In genomic region chr11:70647716-70648420, GRCm38 (mm10) we compare ENCODE assay signal across 8 mouse cellular contexts. TPM values are rescaled to one million over a fixed set of nuclear protein-coding genes. Genes with fewer than 3 reads are reported as not detected.
DNase-seq lines count a peak whose midpoint lies in the region; ATAC-seq and TF ChIP-seq lines count a peak whose summit lies in the region.

No protein-coding gene starts in this region.

- TF ChIP-seq CTCF in olfactory bulb, adult 2 months (IDR thresholded peaks at IDR 0.05; ENCODE audit: insufficient read depth, low read depth, low read length) = no peak

- H3K4me2 ChIP-seq in hindbrain, embryonic 13.5 days = peak overlapping the region; percentile 99
- H3K4me2 ChIP-seq in liver, embryonic 11.5 days = peak overlapping the region; percentile 92

- no peaks in the 10 kb centered on the region for H3K9me3 ChIP-seq in embryonic facial prominence, embryonic 10.5 days
- no peaks in the 10 kb centered on the region for H3K9me3 ChIP-seq in hindbrain, embryonic 13.5 days
- no peaks in the 10 kb centered on the region for H3K9me3 ChIP-seq in liver, embryonic 11.5 days (ENCODE audit: control insufficient read depth, low read length)

- peak overlapping the region; percentile 93 for H3K27ac ChIP-seq in embryonic facial prominence, embryonic 10.5 days (replicated peaks)
- H3K27ac ChIP-seq in hindbrain, embryonic 13.5 days = peak overlapping the region; percentile 96
- H3K27ac ChIP-seq in liver, embryonic 11.5 days (ENCODE audit: low read depth, low read length) = peak overlapping the region; percentile 98
- peak overlapping the region; percentile 93 for H3K27ac ChIP-seq in olfactory bulb, adult 2 months (ENCODE audit: insufficient read depth, low read depth, low read length)

- no peak for TF ChIP-seq POLR2A in olfactory bulb, adult 2 months (IDR thresholded peaks at IDR 0.05; ENCODE audit: insufficient read depth, low read depth, low read length)

- H3K4me3 ChIP-seq in embryonic facial prominence, embryonic 10.5 days = peak overlapping the region; percentile 84
- H3K4me3 ChIP-seq in hindbrain, embryonic 13.5 days = peak overlapping the region; percentile 86
- peak overlapping the region; percentile 92 for H3K4me3 ChIP-seq in liver, embryonic 11.5 days (ENCODE audit: low read depth, low read length)
- peak overlapping the region; percentile 87 for H3K4me3 ChIP-seq in olfactory bulb, adult 2 months (ENCODE audit: insufficient read depth, low read depth, low read length)

- H3K9ac ChIP-seq in hindbrain, embryonic 13.5 days = peak overlapping the region; percentile 92
- peak overlapping the region; percentile 95 for H3K9ac ChIP-seq in liver, embryonic 11.5 days (ENCODE audit: low read depth, low read length)

- ATAC-seq in hindbrain, embryonic 13.5 days (ENCODE audit: low FRiP score) = peak; percentile 7; the same call in 1 of the 2 replicates
- ATAC-seq in liver, embryonic 11.5 days (replicated peaks; ENCODE audit: low FRiP score) = peak; percentile 21; the same call in 1 of the 2 replicates

- peaks cover 76% of the 10 kb centered on the region for H3K36me3 ChIP-seq in embryonic facial prominence, embryonic 10.5 days (replicated peaks)
- peaks cover 66% of the 10 kb centered on the region for H3K36me3 ChIP-seq in hindbrain, embryonic 13.5 days
- H3K36me3 ChIP-seq in liver, embryonic 11.5 days (ENCODE audit: control insufficient read depth, insufficient read depth, low read length) = peaks cover 51% of the 10 kb centered on the region

- H3K27me3 ChIP-seq in embryonic facial prominence, embryonic 10.5 days (replicated peaks; ENCODE audit: low read depth, poor library complexity, severe bottlenecking) = no peaks in the 10 kb centered on the region
- no peaks in the 10 kb centered on the region for H3K27me3 ChIP-seq in hindbrain, embryonic 13.5 days
- no peaks in the 10 kb centered on the region for H3K27me3 ChIP-seq in liver, embryonic 11.5 days (replicated peaks; ENCODE audit: control insufficient read depth, insufficient read depth, low read length)

- WGBS in embryonic facial prominence, embryonic 10.5 days = 4% methylated on average over 28 of the region's 28 CpGs
- 5% methylated on average over 28 of the region's 28 CpGs for WGBS in hindbrain, embryonic 13.5 days
- WGBS in liver, embryonic 11.5 days = 3% methylated on average over 28 of the region's 28 CpGs
- 4% methylated on average over 28 of the region's 28 CpGs for WGBS in olfactory bulb, adult 2 months

- H3K4me1 ChIP-seq in embryonic facial prominence, embryonic 10.5 days = peaks cover 66% of the 10 kb centered on the region
- peaks cover 69% of the 10 kb centered on the region for H3K4me1 ChIP-seq in hindbrain, embryonic 13.5 days (replicated peaks)
- peaks cover 55% of the 10 kb centered on the region for H3K4me1 ChIP-seq in liver, embryonic 11.5 days (replicated peaks; ENCODE audit: control insufficient read depth, insufficient read depth, low read length)
- peaks cover 22% of the 10 kb centered on the region for H3K4me1 ChIP-seq in olfactory bulb, adult 2 months (ENCODE audit: control insufficient read depth, insufficient read depth, low read length)

- DNase-seq in adrenal gland, adult (ENCODE audit: inconsistent age in 2 of 2, low spot score in 1 of 2) = peak; percentile 63 to 86
- no peak for DNase-seq in adrenal gland, postnatal 25 days
- peak; percentile 63 for DNase-seq in 3134 (ENCODE audit: extremely low read depth, insufficient read length, low spot score)
- peak; percentile 48 for DNase-seq in embryonic facial prominence, embryonic 10.5 days (ENCODE audit: low spot score)
- peak; percentile 55 for DNase-seq in liver, embryonic 11.5 days (ENCODE audit: low spot score)
- DNase-seq in left cerebral cortex, adult 8-10 months (ENCODE audit: low spot score in 2 of 2) = no peak

RNA-seq across cellular contexts. Expression of gene Slc25a11, which starts 0.6 kb away (rescaled TPM):
- 122 and 146 TPM in 2 replicates for total RNA-seq in adrenal gland, postnatal 25 days (2021)
- 135 and 137 TPM in 2 replicates for polyA plus RNA-seq in embryonic facial prominence, embryonic 10.5 days (2016; fragmentation: Nextera tagmentation; extraction: Ambion mirVana)
- polyA plus RNA-seq in hindbrain, embryonic 13.5 days (2015; fragmentation: Nextera tagmentation; extraction: Ambion mirVana) = 159 and 173 TPM in 2 replicates
- 115 and 126 TPM in 2 replicates for polyA plus RNA-seq in liver, embryonic 11.5 days (2014; fragmentation: Nextera tagmentation; extraction: Ambion mirVana)
- not detected in 2 replicates for polyA plus RNA-seq in olfactory bulb, adult 2 months (2012; ENCODE audit: insufficient read depth, insufficient read length, low replicate concordance, missing spikeins)
- total RNA-seq in left cerebral cortex, adult 8-10 months (2022) = 100 to 1,000 TPM; 124 to 140 (median 132) TPM

RNA-seq across cellular contexts. Expression of gene Rnf167, which starts 0.8 kb away (rescaled TPM):
- total RNA-seq in adrenal gland, postnatal 25 days (2021) = 92.7 and 106 TPM in 2 replicates
- 89.7 and 91.9 TPM in 2 replicates for polyA plus RNA-seq in embryonic facial prominence, embryonic 10.5 days (2016; fragmentation: Nextera tagmentation; extraction: Ambion mirVana)
- 109 TPM in 2 replicates for polyA plus RNA-seq in hindbrain, embryonic 13.5 days (2015; fragmentation: Nextera tagmentation; extraction: Ambion mirVana)
- polyA plus RNA-seq in liver, embryonic 11.5 days (2014; fragmentation: Nextera tagmentation; extraction: Ambion mirVana) = 113 and 114 TPM in 2 replicates
- not detected in 2 replicates for polyA plus RNA-seq in olfactory bulb, adult 2 months (2012; ENCODE audit: insufficient read depth, insufficient read length, low replicate concordance, missing spikeins)
- 10 to 100 TPM; 87.8 to 96.5 (median 89.7) TPM for total RNA-seq in left cerebral cortex, adult 8-10 months (2022)

RNA-seq across cellular contexts. Expression of gene Pfn1, which starts 6.6 kb away (rescaled TPM):
- 922 and 959 TPM in 2 replicates for total RNA-seq in adrenal gland, postnatal 25 days (2021)
- polyA plus RNA-seq in embryonic facial prominence, embryonic 10.5 days (2016; fragmentation: Nextera tagmentation; extraction: Ambion mirVana) = 2,153 and 2,165 TPM in 2 replicates
- polyA plus RNA-seq in hindbrain, embryonic 13.5 days (2015; fragmentation: Nextera tagmentation; extraction: Ambion mirVana) = 851 and 865 TPM in 2 replicates
- polyA plus RNA-seq in liver, embryonic 11.5 days (2014; fragmentation: Nextera tagmentation; extraction: Ambion mirVana) = 2,285 and 2,367 TPM in 2 replicates
- 496 and 550 TPM in 2 replicates for polyA plus RNA-seq in olfactory bulb, adult 2 months (2012; ENCODE audit: insufficient read depth, insufficient read length, low replicate concordance, missing spikeins)
- total RNA-seq in left cerebral cortex, adult 8-10 months (2022) = 100 to 1,000 TPM; 203 to 237 (median 220) TPM

RNA-seq across cellular contexts. Expression of gene Gp1ba, which starts 8.9 kb away (rescaled TPM):
- total RNA-seq in adrenal gland, postnatal 25 days (2021) = not detected in 2 replicates
- 0.26 and 0.76 TPM in 2 replicates for polyA plus RNA-seq in embryonic facial prominence, embryonic 10.5 days (2016; fragmentation: Nextera tagmentation; extraction: Ambion mirVana)
- 0.16 and 0.21 TPM in 2 replicates for polyA plus RNA-seq in hindbrain, embryonic 13.5 days (2015; fragmentation: Nextera tagmentation; extraction: Ambion mirVana)
- 15.3 and 16.4 TPM in 2 replicates for polyA plus RNA-seq in liver, embryonic 11.5 days (2014; fragmentation: Nextera tagmentation; extraction: Ambion mirVana)
- not detected in 2 replicates for polyA plus RNA-seq in olfactory bulb, adult 2 months (2012; ENCODE audit: insufficient read depth, insufficient read length, low replicate concordance, missing spikeins)
- total RNA-seq in left cerebral cortex, adult 8-10 months (2022) = not detected

RNA-seq across cellular contexts. Expression of gene Eno3, which starts 9.1 kb away (rescaled TPM):
- total RNA-seq in adrenal gland, postnatal 25 days (2021) = 17.9 and 28.3 TPM in 2 replicates
- polyA plus RNA-seq in embryonic facial prominence, embryonic 10.5 days (2016; fragmentation: Nextera tagmentation; extraction: Ambion mirVana) = 72.9 and 88.4 TPM in 2 replicates
- polyA plus RNA-seq in hindbrain, embryonic 13.5 days (2015; fragmentation: Nextera tagmentation; extraction: Ambion mirVana) = 7.1 and 9.2 TPM in 2 replicates
- polyA plus RNA-seq in liver, embryonic 11.5 days (2014; fragmentation: Nextera tagmentation; extraction: Ambion mirVana) = 19.8 and 20.1 TPM in 2 replicates
- not detected in 2 replicates for polyA plus RNA-seq in olfactory bulb, adult 2 months (2012; ENCODE audit: insufficient read depth, insufficient read length, low replicate concordance, missing spikeins)
- total RNA-seq in left cerebral cortex, adult 8-10 months (2022) = 10 to 100 TPM; 10.5 to 14.1 (median 12.5) TPM

Comparison
In these comparisons a context has a peak if more than half of its experiments do, and no peak if none do; other contexts are left out.
1. DNase-seq: peak in adrenal gland, adult (2 of 2), 3134 (single experiment), embryonic facial prominence, embryonic 10.5 days (single experiment) and liver, embryonic 11.5 days (single experiment); none in adrenal gland, postnatal 25 days (single experiment) and left cerebral cortex, adult 8-10 months (0 of 2).
2. Peak in every context shown above with its lines, with median percentiles within 50 percentile points of each other: H3K27ac ChIP-seq and H3K4me3 ChIP-seq.